Mouse (Mus musculus) spleen, adult 2 months (tissue): Measurements from ENCODE around the gene E130208F15Rik. TPM values are rescaled to one million over a fixed set of nuclear protein-coding genes. Genes with fewer than 3 reads are reported as not detected.

Source experiments
- DNase-seq, 2 experiments: peaks; one replicate each; pipeline versions ENCODE4 v3.0.0 to v3.0.0-alpha.2; 2012 to 2021; ENCODE audit warnings: low spot score in 2 of 2, low read depth in 1 of 2
- H3K27ac ChIP-seq: fragments of 200-500 bp; 2 replicates; pipeline ENCODE4 v1.5.1; 2012; ENCODE audit warnings: low read length, inconsistent platforms; ENCODE audit not compliant: insufficient read depth
- H3K27me3 ChIP-seq: fragments of 200-500 bp; 2 replicates; pipeline ENCODE4 v1.6.1; 2012; ENCODE audit warnings: mild to moderate bottlenecking, moderate library complexity, low read length, inconsistent platforms; ENCODE audit not compliant: control insufficient read depth, insufficient read depth
- H3K36me3 ChIP-seq: fragments of 200-500 bp; 2 replicates; pipeline ENCODE4 v1.6.1; 2012; ENCODE audit warnings: mild to moderate bottlenecking, low read length, inconsistent platforms; ENCODE audit not compliant: control insufficient read depth, insufficient read depth
- H3K4me1 ChIP-seq: fragments of 200-500 bp; 2 replicates; pipeline ENCODE4 v1.6.1; 2011; ENCODE audit warnings: inconsistent platforms; ENCODE audit not compliant: control insufficient read depth, insufficient read depth, insufficient read length
- H3K4me3 ChIP-seq: fragments of 200-500 bp; 2 replicates; pipeline ENCODE4 v1.5.1; 2011; ENCODE audit warnings: mild to moderate bottlenecking, inconsistent platforms; ENCODE audit not compliant: insufficient read depth, insufficient read length; ENCODE audit errors: extremely low read depth
- CTCF ChIP-seq: fragments of 200-500 bp; IDR thresholded peaks from 2 replicates; pipeline ENCODE4 v1.5.1; 2011; ENCODE audit warnings: mild to moderate bottlenecking, inconsistent platforms; ENCODE audit not compliant: insufficient read depth, insufficient read length, insufficient replicate concordance; ENCODE audit errors: extremely low read depth
- POLR2A ChIP-seq: fragments of 200-500 bp; IDR thresholded peaks from 2 replicates; pipeline ENCODE4 v1.6.1; 2011; ENCODE audit warnings: low read depth, low read length, inconsistent platforms
- WGBS: fragments of 180-500 bp; shearing (Covaris S2); methylation state at CpG from one replicate; pipeline ENCODE4 v1.1.7; 2018; 5-methylcytosine and 5-hydroxymethylcytosine counted together
- polyA plus RNA-seq: library from polyadenylated mRNA; depleted of rRNA; stranded (reverse); fragments of >200 nt; gene quantifications from 2 replicates; pipeline ENCODE4 v1.2.3, GENCODE M21; 2012

E130208F15Rik gene
- polyA plus RNA-seq, 1 experiment, result 0.58 TPM

GRCm38 (mm10) chr7:30315559-30316529 lies 5.7 kb upstream of the E130208F15Rik start:
- Histone ChIP-seq H3K4me3 (no peak overlapping the region), H3K4me1 (peaks cover 2% of the 10 kb centered on the region; the same call in 1 of the 2 replicates), H3K27ac (no peak overlapping the region), H3K27me3 (no peaks in the 10 kb centered on the region), H3K36me3 (peaks cover 3% of the 10 kb centered on the region)
- TF ChIP-seq CTCF, result no peak
- TF ChIP-seq POLR2A, result no peak
- no peak for DNase-seq
- 81% methylated on average over 13 of the region's 13 CpGs for WGBS

- Histone ChIP-seq H3K36me3 (peaks cover 1% of the 10 kb centered on the region), H3K4me3 (no peak overlapping the region), H3K4me1 (peaks cover 5% of the 10 kb centered on the region; the same call in 1 of the 2 replicates), H3K27ac (no peak overlapping the region), H3K27me3 (no peaks in the 10 kb centered on the region)
- DNase-seq, result no peak
- TF ChIP-seq POLR2A (no peak), CTCF (no peak)
- 98% methylated on average over 3 of the region's 3 CpGs for WGBS
These were observed 3.4 kb upstream of the E130208F15Rik start for GRCm38 (mm10) chr7:30318142-30318541.

GRCm38 (mm10) chr7:30320946-30321345 lies 594 bp upstream of the E130208F15Rik start:
- H3K27ac ChIP-seq, result no peak overlapping the region
- no peak for TF ChIP-seq POLR2A
- no peak for TF ChIP-seq CTCF
- DNase-seq, result no peak
- WGBS, result 90% methylated on average over 2 of the region's 2 CpGs
- H3K4me1 ChIP-seq, result peaks cover 5% of the 10 kb centered on the region; the same call in 1 of the 2 replicates
- H3K27me3 ChIP-seq, result no peaks in the 10 kb centered on the region
- H3K4me3 ChIP-seq, result no peak overlapping the region
- no peaks in the 10 kb centered on the region for H3K36me3 ChIP-seq

- H3K27ac ChIP-seq, result peak overlapping the region; percentile 93
- WGBS, result 1% methylated on average over 20 of the region's 20 CpGs
- no peaks in the 10 kb centered on the region for H3K27me3 ChIP-seq
- peak overlapping the region; percentile 76 for H3K4me3 ChIP-seq
- no peaks in the 10 kb centered on the region for H3K36me3 ChIP-seq
- peak; percentile 92 to 97 for DNase-seq
- peaks cover 5% of the 10 kb centered on the region; the same call in 1 of the 2 replicates for H3K4me1 ChIP-seq
- TF ChIP-seq POLR2A (peak; percentile 65; the same call in 1 of the 2 replicates), CTCF (no peak)
These were observed 736 bp downstream of the E130208F15Rik start for GRCm38 (mm10) chr7:30322285-30322667.

DNA sequence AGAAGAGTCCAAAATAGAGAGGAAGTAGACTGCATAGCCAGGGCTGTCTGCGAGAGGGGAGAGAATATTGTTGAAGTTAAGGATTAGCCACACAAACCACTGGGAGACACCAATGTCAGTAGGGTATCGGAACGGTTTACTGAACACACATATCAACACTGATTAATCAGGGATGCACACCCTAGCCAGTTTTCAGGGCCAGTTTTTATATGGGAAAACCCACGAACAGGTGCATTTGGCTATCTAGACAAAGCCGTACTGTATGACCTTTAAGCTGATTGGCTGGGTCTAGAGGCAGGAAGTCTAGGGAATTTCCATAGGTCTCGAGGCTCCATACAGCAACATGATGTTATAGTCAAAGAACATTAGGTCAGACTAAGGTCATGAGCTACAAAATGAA lies 1.3 kb downstream of the E130208F15Rik start:
- Histone ChIP-seq H3K27me3 (no peaks in the 10 kb centered on the region), H3K4me1 (peaks cover 5% of the 10 kb centered on the region; the same call in 1 of the 2 replicates), H3K27ac (peak overlapping the region; percentile 93), H3K36me3 (no peaks in the 10 kb centered on the region), H3K4me3 (peak overlapping the region; percentile 76)
- DNase-seq, result peak in 1 of 2 experiments; percentile 49
- TF ChIP-seq POLR2A, result no peak
- TF ChIP-seq CTCF, result no peak
- WGBS, result 3% methylated on average over 6 of the region's 6 CpGs

GRCm38 (mm10) chr7:30323795-30324194 lies 2.3 kb downstream of the E130208F15Rik start, which contains the start of gene Sdhaf1:
Sdhaf1 (minus strand) TSS chr7:30323895.
- Histone ChIP-seq H3K36me3 (no peaks in the 10 kb centered on the region), H3K4me3 (no peak within 1 kb of the TSS), H3K4me1 (peaks cover 5% of the 10 kb centered on the region; the same call in 1 of the 2 replicates), H3K27ac (peak within 1 kb of the TSS; percentile 93), H3K27me3 (no peaks in the 10 kb centered on the region)
- no peak for DNase-seq
- no peak for TF ChIP-seq POLR2A
- TF ChIP-seq CTCF, result no peak
- 82% methylated on average over 3 of the region's 3 CpGs for WGBS
